Mouse (Mus musculus) splenic B cell, adult 2 months (primary cell): Measurements from ENCODE around the gene Haus8.
"Not testable (repeated sequence)": the region's sequence is repeated elsewhere in the genome, so short reads cannot be mapped to it uniquely, and the experiment has no call there.

Source experiments
- DNase-seq: peaks from one replicate; pipeline ENCODE4 v3.0.0-alpha.2; 2011; ENCODE audit warnings: low read depth, low spot score
- H3K27me3 ChIP-seq: 2 replicates; pipeline ENCODE4 v1.6.1; 2012; ENCODE audit warnings: mild to moderate bottlenecking, low read length, moderate library complexity, mixed read lengths; ENCODE audit not compliant: control insufficient read depth, poor library complexity, insufficient read depth, severe bottlenecking
- H3K36me3 ChIP-seq: 2 replicates; pipeline ENCODE4 v1.6.1; 2012; ENCODE audit warnings: mild to moderate bottlenecking, low read length, moderate library complexity, mixed read lengths; ENCODE audit not compliant: control insufficient read depth, poor library complexity, insufficient read depth, severe bottlenecking

Haus8 gene

DNA sequence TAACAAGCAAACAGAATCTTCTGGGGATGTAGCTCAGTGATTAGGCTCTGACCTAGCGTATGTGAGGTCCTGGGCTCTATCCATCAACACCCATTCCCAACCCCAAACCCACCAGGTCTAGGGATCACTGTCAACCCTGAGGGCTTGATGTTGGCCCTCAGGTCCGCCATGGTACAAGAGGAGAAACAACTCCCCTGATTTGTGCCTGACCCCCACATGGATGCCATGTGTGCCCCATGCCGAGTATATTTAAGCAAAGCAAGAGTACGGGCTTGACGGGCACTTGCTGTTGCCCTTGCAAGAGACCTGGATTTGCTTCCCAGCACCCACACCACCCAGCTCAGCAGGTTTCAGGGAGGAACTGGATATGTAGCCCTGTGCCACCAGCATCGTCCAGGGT, 4.4 kb downstream of the Haus8 start:
- not testable (repeated sequence) for DNase-seq, H3K36me3 ChIP-seq, H3K27me3 ChIP-seq

DNA sequence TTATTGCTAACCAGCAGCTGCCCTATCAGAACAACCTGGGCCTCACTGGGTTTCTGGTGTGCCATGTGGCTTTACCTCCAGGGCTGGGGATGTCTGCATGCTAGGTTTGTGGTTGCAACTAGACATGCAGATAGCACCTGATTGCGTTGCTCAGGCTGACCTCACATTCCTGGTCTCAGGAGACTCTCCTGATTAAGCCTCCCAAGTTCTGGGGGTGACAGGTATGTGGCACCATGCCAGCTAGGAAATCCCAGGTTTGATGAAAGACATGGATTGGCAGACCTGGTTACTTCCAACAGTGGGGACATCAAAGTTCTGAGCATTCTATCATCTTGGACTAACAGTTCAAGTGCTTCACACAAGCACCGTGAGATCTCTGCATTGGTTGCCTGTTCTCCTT, 5.0 kb downstream of the Haus8 start:
- no peaks in the 10 kb centered on the region for H3K27me3 ChIP-seq
- H3K36me3 ChIP-seq, result no peaks in the 10 kb centered on the region
- no peak for DNase-seq

DNA sequence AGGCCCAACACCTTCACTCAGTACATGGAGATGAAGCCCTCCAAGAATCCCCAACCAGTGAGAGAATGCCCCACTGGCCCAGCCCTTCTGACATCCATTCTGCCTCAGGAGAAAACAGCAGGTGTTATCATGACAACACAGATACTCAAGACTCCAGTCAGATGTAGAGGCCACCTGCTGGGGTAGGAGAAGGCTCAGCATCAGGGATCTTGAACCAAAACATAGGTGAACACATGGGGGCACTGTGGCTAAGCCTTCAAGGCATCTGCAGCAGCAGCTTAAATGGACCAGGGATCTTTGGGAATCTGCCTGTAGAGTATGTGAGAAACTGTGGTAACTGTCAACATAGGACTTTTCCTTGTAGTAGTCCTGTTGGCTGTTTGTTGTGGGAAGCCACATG, 11.5 kb downstream of the Haus8 start:
- H3K27me3 ChIP-seq, result no peaks in the 10 kb centered on the region
- H3K36me3 ChIP-seq, result no peaks in the 10 kb centered on the region
- peak; percentile 45 for DNase-seq

DNA sequence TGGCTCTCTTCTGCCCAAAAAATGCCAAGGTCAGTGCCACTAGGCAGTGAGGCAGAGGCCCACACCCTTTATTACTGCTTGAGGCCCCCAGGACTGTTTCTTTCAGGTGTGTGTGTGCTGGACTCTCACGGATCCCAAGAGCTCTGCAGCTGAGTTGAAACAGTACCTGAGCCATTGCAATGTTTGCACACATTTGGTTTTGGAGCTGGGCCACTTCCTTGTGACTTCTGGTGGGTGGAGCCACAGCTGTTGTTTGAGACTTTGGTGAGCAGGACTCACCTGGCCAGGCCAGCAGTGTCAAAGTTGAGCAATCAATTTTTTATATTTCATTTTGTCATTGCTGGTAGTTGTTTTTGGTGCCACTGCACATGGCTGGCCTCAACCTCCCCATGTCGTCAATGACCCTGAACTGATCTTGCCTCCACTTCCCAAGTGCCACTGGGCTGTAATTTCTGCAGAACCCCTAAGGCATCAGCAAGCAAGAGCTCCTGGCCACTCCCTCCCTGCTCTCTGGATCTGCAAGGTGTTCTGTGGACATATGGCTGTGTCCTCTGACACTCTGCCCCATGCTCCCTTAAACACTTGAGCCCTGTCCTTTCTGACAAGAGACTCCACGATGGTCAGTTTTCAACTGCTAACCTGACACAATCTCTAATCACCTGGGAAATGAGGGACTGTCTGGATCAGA, 16.0 kb downstream of the Haus8 start:
- DNase-seq, result no peak
- H3K27me3 ChIP-seq, result no peaks in the 10 kb centered on the region
- H3K36me3 ChIP-seq, result no peaks in the 10 kb centered on the region

DNA sequence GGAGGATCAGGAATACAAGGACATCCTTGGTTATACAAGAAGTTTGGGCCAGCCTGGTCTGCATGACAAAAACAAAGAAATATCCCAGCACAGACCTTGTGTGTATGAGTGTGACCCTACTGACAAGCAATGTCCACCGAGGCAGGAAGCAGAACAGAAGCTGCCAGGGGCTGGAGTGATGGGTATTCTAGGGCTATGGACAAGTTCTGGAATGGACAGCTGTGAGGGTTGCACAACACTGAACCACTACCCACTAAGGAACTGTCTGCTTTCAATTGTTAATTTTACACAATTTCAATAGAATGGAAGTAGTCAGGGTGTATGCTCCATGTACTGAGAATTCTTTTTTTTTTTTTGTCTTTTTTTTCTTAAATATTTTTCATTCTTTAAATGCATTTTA, 24.5 kb downstream of the Haus8 start:
- Histone ChIP-seq H3K27me3 (no peaks in the 10 kb centered on the region), H3K36me3 (no peaks in the 10 kb centered on the region)
- no peak for DNase-seq

DNA sequence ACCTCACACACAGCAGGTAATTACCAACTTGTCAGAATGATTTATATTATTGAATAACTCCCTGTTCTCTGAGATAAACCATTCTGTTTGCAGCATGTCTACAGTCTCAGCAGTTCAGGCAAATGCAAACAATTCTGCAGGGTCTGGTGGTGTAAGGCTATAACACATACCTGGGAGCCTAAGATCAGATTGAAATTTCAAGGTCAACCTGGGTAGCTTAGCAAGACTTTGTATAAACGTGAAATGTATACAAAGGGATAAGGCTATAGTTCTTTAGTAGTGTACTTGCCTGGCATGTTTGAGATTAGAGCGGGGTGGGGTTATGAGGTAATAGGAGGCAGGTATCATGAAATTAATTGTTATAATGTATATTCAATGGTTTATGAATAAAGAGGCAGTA, 30.0 kb downstream of the Haus8 start:
- H3K27me3 ChIP-seq, result no peaks in the 10 kb centered on the region
- H3K36me3 ChIP-seq, result no peaks in the 10 kb centered on the region
- no peak for DNase-seq

DNA sequence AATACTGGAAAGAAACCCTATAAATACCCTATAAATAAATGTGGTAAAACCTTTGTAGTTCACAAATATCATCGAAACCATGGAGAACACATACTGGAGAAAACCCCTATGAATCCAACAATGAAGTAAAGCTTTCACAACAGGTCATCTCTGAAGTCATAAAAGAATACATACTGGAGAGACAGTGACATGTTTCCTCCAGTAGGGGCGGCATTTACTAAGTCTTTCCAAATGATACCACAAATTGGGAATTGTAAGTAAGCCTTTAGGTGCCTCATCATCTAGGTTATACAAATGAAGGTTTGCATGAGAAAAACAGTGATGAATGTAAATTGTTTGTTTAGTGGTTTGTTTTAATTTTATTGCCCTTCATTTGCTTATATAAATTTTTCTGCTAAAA, 48.2 kb downstream of the Haus8 start:
- Histone ChIP-seq H3K36me3 (no peaks in the 10 kb centered on the region), H3K27me3 (no peaks in the 10 kb centered on the region; the same call in 1 of the 2 replicates)
- peak; percentile 62 for DNase-seq

DNA sequence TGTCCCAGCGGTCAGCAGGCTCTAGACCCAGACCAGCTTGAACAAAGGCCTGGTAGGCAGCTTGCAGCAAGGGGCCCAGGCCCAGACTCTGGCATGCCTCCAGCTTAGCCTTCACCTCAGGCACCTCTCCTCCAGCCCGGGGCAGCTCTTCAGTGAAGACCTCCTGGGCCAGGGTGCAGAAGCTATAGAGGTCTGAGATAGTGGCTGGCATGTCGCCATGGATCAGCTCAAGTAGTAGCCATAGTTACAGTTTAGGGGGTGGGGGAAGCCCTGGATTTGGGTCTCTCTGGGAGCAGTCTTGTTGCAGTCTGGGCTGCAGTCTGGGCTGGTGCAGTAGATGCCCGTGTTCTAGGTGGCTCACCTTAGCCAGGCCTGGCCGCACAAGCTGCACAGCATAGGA, 58.5 kb downstream of the Haus8 start:
- H3K36me3 ChIP-seq, DNase-seq, H3K27me3 ChIP-seq: not testable (repeated sequence)

DNA sequence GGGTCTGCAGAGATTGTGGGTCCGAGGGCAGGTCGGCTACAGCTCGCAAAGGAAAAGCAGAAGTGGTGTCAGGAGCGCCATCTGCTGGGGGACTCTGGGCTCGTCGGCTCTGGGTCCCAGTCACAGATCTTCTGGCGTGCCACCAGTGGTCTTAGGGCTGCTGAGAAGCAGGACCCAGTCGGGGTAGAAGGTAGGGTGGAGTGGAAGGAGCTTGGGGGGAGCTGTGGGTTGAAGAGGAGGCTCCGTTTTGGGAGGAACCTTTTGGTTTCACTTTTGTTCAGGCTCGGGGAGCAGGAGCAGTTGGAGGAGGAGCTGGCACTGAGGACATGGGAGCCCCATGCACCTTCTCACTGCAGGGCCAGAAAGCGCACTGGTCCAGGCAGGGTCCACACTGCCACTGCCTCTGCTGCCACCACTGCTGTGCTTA, 67.2 kb downstream of the Haus8 start:
- peak; percentile 21 for DNase-seq
- not testable (repeated sequence) for H3K36me3 ChIP-seq

More for the DNA sequence above, 67.2 kb downstream of the Haus8 start:
- H3K27me3 ChIP-seq, result not testable (repeated sequence)
